Mouse (Mus musculus): ENCODE data around the gene Tmeff1.
"Not testable (repeated sequence)": the region's sequence is repeated elsewhere in the genome, so short reads cannot be mapped to it uniquely, and the experiment has no call there.

Tmeff1 gene

GRCm38 (mm10) chr4:48625836-48626235, 40.9 kb downstream of the Tmeff1 start:
- DNase-seq = no peak

DNA sequence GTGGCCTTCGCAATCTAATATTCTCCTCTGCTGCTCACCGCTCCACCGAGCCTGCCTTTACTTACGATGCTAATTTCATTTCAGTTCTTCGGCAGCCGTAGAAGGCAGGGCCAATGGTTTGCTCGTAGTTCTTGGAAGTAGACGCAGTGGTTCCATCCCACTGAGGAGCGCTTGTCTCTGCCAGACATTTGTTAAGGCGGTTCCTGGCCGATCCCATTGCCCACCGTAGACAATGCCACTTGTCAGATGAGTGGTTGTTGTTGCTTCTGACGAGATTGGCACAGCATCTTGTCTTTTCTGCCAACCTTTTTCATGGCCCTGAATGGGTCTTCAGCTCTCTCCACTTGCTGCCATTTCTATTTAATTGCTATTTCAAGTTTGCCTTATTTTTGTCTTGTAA, 44.5 kb downstream of the Tmeff1 start:
- no peak for DNase-seq

DNA sequence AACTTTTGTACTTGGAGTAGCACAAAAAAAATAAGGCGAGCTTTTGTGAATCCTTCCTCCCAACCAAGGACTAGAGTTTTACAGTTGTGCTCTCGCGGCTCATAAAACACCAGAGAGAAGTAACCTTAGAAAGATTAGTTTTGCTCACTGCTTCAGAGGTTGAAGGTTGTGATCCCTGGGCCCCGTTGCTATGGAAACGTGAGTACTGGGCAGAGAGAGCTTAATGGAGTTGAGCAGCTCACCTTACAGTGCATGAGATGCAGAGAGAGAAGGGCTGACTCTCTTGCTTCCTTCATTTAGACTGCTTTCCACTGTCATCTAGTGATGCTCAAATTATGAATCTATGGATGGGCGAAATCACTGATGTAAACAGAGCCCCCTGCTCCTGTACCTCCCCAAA, 48.6 kb downstream of the Tmeff1 start:
- no peak for DNase-seq

DNA sequence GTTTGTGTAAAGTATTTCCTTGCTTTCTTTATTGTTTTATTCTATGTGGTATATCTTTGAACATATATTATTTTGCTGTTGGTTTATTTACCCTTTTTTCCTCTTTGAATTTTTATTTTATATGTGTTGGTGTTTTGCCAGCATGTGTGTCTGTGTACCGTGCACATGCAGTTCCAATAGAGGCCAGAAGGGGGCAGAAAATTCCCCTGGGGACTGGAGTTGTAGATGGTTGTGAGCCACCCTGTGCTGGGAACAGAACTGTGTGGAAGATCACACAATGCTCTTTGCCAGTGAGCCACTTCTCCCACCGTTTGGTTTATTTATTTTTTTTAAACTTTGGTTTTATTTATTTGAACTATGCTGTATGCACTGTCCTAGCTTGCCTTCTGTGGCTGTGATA, 49.1 kb downstream of the Tmeff1 start:
- DNase-seq = peak in 1 of 2 experiments; percentile 4

DNA sequence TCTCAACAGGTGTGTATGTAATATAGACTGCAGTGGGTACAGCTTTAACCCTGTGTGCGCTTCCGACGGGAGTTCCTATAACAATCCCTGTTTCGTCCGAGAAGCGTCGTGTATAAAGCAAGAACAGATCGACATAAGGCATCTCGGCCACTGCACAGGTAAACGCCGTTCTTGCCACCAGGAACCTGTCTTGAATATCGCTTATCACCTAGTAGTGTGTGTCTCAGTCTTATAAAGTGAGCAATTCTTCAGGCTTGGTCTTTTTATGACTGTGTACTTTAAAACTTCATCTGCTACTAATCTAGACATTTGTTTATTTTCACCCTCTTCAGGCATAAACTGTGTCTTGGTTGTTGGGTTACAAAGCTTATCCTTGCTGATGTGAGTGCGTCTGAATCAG, 51.9 kb downstream of the Tmeff1 start:
- no peak for DNase-seq

- no peak for DNase-seq
Observed at GRCm38 (mm10) chr4:48638132-48638531, 53.2 kb downstream of the Tmeff1 start.

- DNase-seq = no peak
Observed at GRCm38 (mm10) chr4:48639503-48639902, 54.5 kb downstream of the Tmeff1 start.

DNA sequence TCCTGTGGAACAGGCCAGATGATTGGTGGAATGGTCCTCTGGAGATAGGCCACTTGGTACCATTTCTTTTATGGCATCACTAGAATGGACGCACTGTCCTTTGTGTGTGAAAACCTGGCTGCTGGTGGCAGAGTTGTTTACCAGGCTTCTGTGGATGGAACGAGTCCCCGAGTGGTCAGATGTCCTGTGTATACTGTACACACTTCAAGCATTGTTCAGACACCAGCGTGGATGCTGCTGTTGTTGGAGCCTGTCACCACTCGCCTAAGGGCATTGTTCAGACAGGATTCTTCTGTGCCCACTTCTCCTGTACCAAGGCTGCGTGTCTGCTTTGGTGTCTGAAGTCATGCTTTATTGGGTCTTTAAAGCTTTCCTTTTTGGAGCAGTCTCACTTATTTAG, 58.8 kb downstream of the Tmeff1 start:
- DNase-seq = no peak

GRCm38 (mm10) chr4:48646143-48646542, 61.2 kb downstream of the Tmeff1 start:
- no peak for DNase-seq

- DNase-seq = no peak
Observed at GRCm38 (mm10) chr4:48650617-48651360, 65.8 kb downstream of the Tmeff1 start.

- DNase-seq = no peak
Observed at GRCm38 (mm10) chr4:48654118-48654517, 69.1 kb downstream of the Tmeff1 start.

- DNase-seq = no peak
Observed at GRCm38 (mm10) chr4:48656530-48656929, 71.6 kb downstream of the Tmeff1 start.

GRCm38 (mm10) chr4:48660144-48660543, 75.2 kb downstream of the Tmeff1 start:
- no peak for DNase-seq

GRCm38 (mm10) chr4:48660619-48661575, 75.9 kb downstream of the Tmeff1 start:
- no peak for DNase-seq

- no peak for DNase-seq
Observed at GRCm38 (mm10) chr4:48663271-48663670, 78.3 kb downstream of the Tmeff1 start, which contains the start of gene Cavin4. Gene Cavin4 (plus strand): TSS chr4:48663514.

DNA sequence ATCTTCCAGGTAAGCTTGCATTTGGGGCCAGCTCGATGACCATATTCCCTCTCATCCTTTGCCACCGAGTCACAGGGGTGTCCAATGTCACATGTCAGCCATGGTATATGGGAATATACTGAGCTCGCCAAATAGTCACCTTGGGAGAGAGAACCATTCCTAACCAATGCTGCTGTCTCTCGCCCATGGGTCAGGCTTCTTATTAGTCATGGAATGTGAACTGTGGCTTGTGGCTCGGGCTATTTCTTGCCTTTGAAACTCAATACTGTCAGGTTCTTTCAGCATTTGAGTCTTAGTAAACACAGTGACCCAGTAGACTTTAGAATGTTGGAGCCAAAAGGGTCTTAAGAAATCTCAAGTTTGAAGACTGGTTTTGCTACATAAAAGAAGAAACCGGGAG, 79.0 kb downstream of the Tmeff1 start:
- no peak for DNase-seq

DNA sequence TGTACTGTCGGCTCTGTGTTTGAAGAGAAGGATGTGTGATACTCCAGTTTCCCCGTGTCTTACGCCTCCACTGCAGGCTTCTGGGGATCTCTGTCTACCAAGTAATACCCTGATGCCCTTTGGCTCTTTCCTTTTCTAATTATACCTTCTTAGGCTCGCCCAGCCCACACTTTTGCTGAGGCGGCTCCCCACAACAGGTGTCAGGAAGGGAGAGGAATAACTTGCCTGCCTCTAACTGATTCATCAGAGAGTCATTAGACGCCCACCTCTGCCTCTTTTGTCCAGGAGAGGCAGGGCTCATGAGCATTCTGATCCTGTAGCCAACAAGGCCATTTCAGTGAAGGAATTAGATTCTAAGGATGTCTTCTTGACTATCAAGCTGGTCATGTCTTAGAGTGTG, 82.3 kb downstream of the Tmeff1 start:
- no peak for DNase-seq

DNA sequence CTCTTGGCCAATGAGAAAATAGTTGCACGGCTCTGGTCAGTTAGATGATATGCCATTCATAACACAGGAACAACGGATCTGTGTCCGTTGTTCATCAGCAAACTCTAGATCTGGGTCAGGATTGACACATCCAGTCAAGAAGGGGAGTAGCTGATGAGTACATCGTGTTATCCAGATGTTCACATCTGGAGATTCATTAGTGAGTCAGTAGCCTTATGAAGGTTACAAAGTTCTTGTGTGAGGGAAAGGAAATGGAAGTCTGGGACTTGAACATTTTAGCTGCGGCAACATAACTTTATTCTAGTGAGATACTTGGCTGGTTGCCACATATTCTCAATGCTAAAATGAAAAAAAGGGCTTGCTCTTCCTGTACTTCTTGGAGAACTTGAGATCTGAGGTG, 87.9 kb downstream of the Tmeff1 start:
- DNase-seq = no peak

- no peak for DNase-seq
Observed at GRCm38 (mm10) chr4:48674412-48674811, 89.4 kb downstream of the Tmeff1 start.

DNA sequence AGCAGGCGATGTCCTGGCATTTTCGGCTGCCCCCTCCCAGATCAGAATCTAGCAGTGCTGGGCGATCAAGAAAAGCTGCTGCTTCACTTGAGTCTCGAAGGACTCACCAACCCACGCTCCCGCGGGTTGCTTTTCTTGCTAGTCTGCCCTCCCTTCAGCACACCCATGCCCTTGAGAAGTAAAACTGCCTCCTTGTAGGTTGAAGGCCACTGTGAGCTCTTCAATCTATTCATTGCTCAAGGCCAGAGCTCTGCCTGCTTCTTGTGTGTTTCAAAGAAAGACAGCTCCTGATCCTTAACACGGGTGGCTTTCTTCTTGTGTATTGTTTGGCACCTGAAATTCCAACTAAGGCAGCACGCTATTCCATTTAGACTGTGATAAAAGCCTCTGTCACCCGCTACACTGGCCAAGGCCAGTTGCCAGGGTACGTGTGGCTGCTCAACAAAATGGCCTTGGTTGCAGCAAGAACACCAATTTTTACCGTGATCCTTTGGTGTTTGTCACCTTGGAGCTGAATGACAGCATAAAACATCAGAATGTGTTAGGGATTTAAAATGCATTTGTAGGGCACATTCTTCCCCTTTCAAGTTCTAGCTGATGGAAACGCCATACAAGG, 91.7 kb downstream of the Tmeff1 start:
- no peak for DNase-seq

GRCm38 (mm10) chr4:48677276-48677675, 92.3 kb downstream of the Tmeff1 start:
- no peak for DNase-seq

DNA sequence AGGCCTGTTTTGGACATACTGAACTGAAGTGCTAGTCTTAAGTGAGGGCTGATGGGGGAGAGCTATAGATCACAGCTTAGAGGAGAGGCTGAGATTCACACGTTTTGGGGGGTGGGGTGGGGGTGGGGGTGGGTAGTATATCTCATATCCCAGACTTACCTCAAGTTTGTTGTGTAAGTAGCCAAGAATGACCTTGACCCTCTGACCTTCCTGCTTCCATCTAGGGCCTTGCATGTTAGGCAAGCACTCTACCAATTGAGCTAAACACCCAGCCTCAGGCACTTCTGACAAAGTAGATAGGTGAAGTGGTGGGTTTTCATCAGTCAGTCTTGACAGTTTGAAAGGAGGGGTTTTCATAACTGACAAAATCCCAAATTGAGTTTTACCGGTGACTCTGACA, 92.8 kb downstream of the Tmeff1 start:
- no peak for DNase-seq

- no peak for DNase-seq
Observed at GRCm38 (mm10) chr4:48678793-48679192, 93.8 kb downstream of the Tmeff1 start.

- not testable (repeated sequence) for DNase-seq
Observed at GRCm38 (mm10) chr4:48679728-48680127, 94.8 kb downstream of the Tmeff1 start.
